8 mouse cellular contexts compared by ENCODE assay signal in genomic region chr19:8578293-8578969, GRCm38 (mm10). TPM values are rescaled to one million over a fixed set of nuclear protein-coding genes. Genes with fewer than 3 reads are reported as not detected.
DNase-seq lines count a peak whose midpoint lies in the region; ATAC-seq and TF ChIP-seq lines count a peak whose summit lies in the region.

No protein-coding gene starts in this region.

- intact Hi-C loops in heart, postnatal 25 days (cut with DNase I): loop anchor here (1.0 kb wide), 1 partner anchor 105 kb away; no protein-coding TSS in a partner anchor
- intact Hi-C loops in left cerebral cortex, postnatal 25 days (cut with DNase I): loop anchor here (1.0 kb wide), 2 partner anchors 84 to 105 kb away; no protein-coding TSS in a partner anchor

- 9% methylated on average over 24 of the region's 24 CpGs for WGBS in intestine, postnatal 0 days

- no peak; the same call in 1 of the 2 replicates for ATAC-seq in intestine, postnatal 0 days

- peak; percentile 91 for DNase-seq in heart, adult 11 months
- no peak for DNase-seq in heart, postnatal 25 days (ENCODE audit: low spot score)
- DNase-seq in cerebellum, postnatal 4 days (ENCODE audit: low spot score in 2 of 2): peak; percentile 29 to 75
- peak; percentile 40 for DNase-seq in gastrocnemius, postnatal 10 days
- DNase-seq in left cerebral cortex, postnatal 25 days (ENCODE audit: low spot score in 2 of 2): peak; percentile 84 to 96
- peak; percentile 78 for DNase-seq in mesoderm, embryonic 11.5 days (ENCODE audit: low read depth, low spot score)
- peak; percentile 77 for DNase-seq in right cerebral cortex, postnatal 4 days

- peak overlapping the region; percentile 15 for H3K4me3 ChIP-seq in intestine, postnatal 0 days (ENCODE audit: low read depth, low read length)

- H3K9ac ChIP-seq in intestine, postnatal 0 days (ENCODE audit: low read depth, low read length): no peak overlapping the region

- H3K36me3 ChIP-seq in intestine, postnatal 0 days (ENCODE audit: control insufficient read depth, insufficient read depth): no peaks in the 10 kb centered on the region

- 0 out of 2 replicates have a peak overlapping the region, but pooled peaks have one; percentile 0 for H3K27ac ChIP-seq in intestine, postnatal 0 days (ENCODE audit: low read depth, low read length)

- peak overlapping the region; percentile 57 for H3K4me2 ChIP-seq in intestine, postnatal 0 days (replicated peaks; ENCODE audit: low read depth)

- no peaks in the 10 kb centered on the region for H3K27me3 ChIP-seq in intestine, postnatal 0 days (replicated peaks; ENCODE audit: control insufficient read depth, insufficient read depth, low read length)

- H3K4me1 ChIP-seq in intestine, postnatal 0 days (replicated peaks; ENCODE audit: control insufficient read depth, insufficient read depth, low read length): no peaks in the 10 kb centered on the region

- no peaks in the 10 kb centered on the region for H3K9me3 ChIP-seq in intestine, postnatal 0 days (ENCODE audit: control insufficient read depth)

- peak; percentile 96 for TF ChIP-seq CTCF in intestine, postnatal 0 days (IDR thresholded peaks at IDR 0.05; ENCODE audit: low read depth)

RNA-seq across cellular contexts. Expression of gene Slc22a8, which starts 12.6 kb away (rescaled TPM):
- total RNA-seq in heart, postnatal 25 days (2021): not detected
- under 1 TPM in 1 of 2 experiments, not detected in 1; 0.07 TPM for total RNA-seq in gastrocnemius, postnatal 10 days (2021)
- 0.05 and 0.13 TPM in 2 replicates for polyA plus RNA-seq in intestine, postnatal 0 days (2015; fragmentation: Nextera tagmentation; extraction: Ambion mirVana)
- total RNA-seq in left cerebral cortex, postnatal 25 days (2021): 10 to 100 TPM; 11.7 to 15.1 TPM

RNA-seq across cellular contexts. Expression of gene Slc22a6, which starts 39.4 kb away (rescaled TPM):
- total RNA-seq in heart, postnatal 25 days (2021): not detected
- not detected for total RNA-seq in gastrocnemius, postnatal 10 days (2021)
- polyA plus RNA-seq in intestine, postnatal 0 days (2015; fragmentation: Nextera tagmentation; extraction: Ambion mirVana): 0.03 and 0.10 TPM in 2 replicates
- total RNA-seq in left cerebral cortex, postnatal 25 days (2021): 1 to 10 TPM; 5.5 to 5.8 TPM

Comparison
In these comparisons a context has a peak if more than half of its experiments do, and no peak if none do; other contexts are left out.
1. RNA of gene Slc22a8, which starts 12.6 kb away (total RNA-seq): 11.7 to 15.1 TPM in left cerebral cortex, postnatal 25 days; 0.07 TPM in gastrocnemius, postnatal 10 days and not detected in heart, postnatal 25 days; every median in the first group is over 10 times any median in the second.
2. RNA of gene Slc22a6, which starts 39.4 kb away (total RNA-seq): 5.5 to 5.8 TPM in left cerebral cortex, postnatal 25 days; not detected in gastrocnemius, postnatal 10 days and not detected in heart, postnatal 25 days; every median in the first group is over 4 times any median in the second.